Mouse (Mus musculus) testis, adult 2 months (tissue): ENCODE data around the gene Eef1akmt1.

Experiments used
- CTCF ChIP-seq: fragments of 200-500 bp; IDR thresholded peaks from 2 replicates; pipeline ENCODE4 v1.5.1; 2012; ENCODE audit warnings: low read depth, mild to moderate bottlenecking, inconsistent platforms, low read length, moderate library complexity; ENCODE audit not compliant: control insufficient read depth, insufficient read depth, insufficient replicate concordance
- POLR2A ChIP-seq: fragments of 200-500 bp; IDR thresholded peaks from 2 replicates; pipeline ENCODE4 v1.6.1; 2012; ENCODE audit warnings: low read depth, mild to moderate bottlenecking, inconsistent platforms, low read length, moderate library complexity; ENCODE audit not compliant: control insufficient read depth

DNA sequence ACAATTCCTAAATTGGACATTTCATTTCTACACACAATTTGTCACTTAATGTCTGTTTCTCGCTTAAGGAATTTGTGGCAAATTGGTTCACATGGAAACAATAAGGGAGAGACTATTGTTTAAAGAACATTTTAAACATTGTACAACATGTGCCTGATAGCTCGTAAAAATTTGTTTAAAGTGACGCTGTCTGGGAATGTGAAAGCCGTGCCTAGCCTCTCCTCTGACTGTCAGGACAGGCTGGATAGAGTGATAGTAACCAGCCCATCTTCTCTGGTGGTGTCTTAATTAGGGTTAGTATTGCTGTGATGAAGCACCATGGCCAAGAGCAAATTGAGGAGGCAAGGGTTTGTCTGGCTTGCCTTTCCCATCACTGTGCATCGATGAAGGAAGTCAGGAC is 24.4 kb downstream of the Eef1akmt1 start:
- TF ChIP-seq CTCF (no peak), POLR2A (no peak)
